Mouse (Mus musculus) small intestine, adult 2 months (tissue): ENCODE data around the gene Gm5799.
"Not testable (repeated sequence)": the region's sequence is repeated elsewhere in the genome, so short reads cannot be mapped to it uniquely, and the experiment has no call there.

Source experiments
- CTCF ChIP-seq: fragments of 200-500 bp; IDR thresholded peaks from 2 replicates; pipeline ENCODE4 v1.5.1; 2012; ENCODE audit warnings: low read depth, mild to moderate bottlenecking, control low read depth, inconsistent platforms, low read length, moderate library complexity, mixed read lengths; ENCODE audit not compliant: insufficient replicate concordance, insufficient read length; ENCODE audit errors: extremely low read depth
- POLR2A ChIP-seq: fragments of 200-500 bp; IDR thresholded peaks from 2 replicates; pipeline ENCODE4 v1.6.1; 2012; ENCODE audit warnings: low read depth, mild to moderate bottlenecking, control low read depth, inconsistent platforms, low read length, moderate library complexity

DNA sequence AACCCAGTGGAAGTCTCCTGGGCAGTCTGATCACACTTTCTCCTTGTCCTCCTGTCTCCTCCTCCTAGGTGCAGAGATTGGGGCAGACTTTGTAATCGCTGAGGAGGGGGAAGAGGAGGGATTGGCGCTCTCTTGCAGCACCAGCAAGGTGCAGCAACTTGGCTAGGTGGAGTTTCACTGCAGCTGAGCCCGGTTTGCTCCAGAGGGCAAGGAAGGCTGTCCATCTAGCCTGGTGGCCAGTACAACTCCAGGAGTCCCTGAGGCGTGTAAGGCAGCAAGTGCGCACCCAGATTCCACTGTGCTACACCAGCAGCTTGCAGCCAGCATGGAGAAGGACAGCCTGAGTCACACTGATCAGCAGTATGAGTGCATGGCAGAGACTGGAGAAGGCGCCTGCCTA is 11.0 kb upstream of the Gm5799 start:
- not testable (repeated sequence) for TF ChIP-seq CTCF, POLR2A
